Mouse (Mus musculus) embryonic stem cell, embryonic (primary cell): ENCODE results near the gene Cyp4f18.
"Not testable (repeated sequence)": the region's sequence is repeated elsewhere in the genome, so short reads cannot be mapped to it uniquely, and the experiment has no call there.

Experiments used
- CTCF ChIA-PET, 4 experiments: fragments of 300-600 bp in 2 of 4; fragments of 350-600 bp in 2 of 4; sonication (Branson Sonifier 250); formaldehyde crosslinking; loops; one replicate each; lab custom pipeline; 2022; ENCODE audit warnings: inconsistent platforms in 2 of 4; lab: Charles Lee
- POLR2A ChIA-PET, 4 experiments: fragments of 300-600 bp in 2 of 4; fragments of 350-600 bp in 2 of 4; sonication (Branson Sonifier 250); formaldehyde crosslinking; loops; one replicate each; lab custom pipeline; 2022; ENCODE audit warnings: antibody characterized with exemption in 4 of 4, inconsistent platforms in 1 of 4; lab: Charles Lee

The Cyp4f18 gene

GRCm38 (mm10) chr8:72009473-72009872 is at the start of gene Cyp4f18:
Gene Cyp4f18, minus strand, starts transcription at chr8:72009626.
- POLR2A ChIA-PET = no interaction called here
- CTCF ChIA-PET = interaction anchor here in 1 of 4 experiments (0.6 kb wide), 1 partner anchor 22 kb away, joined by 10 read pairs; no protein-coding TSS in a partner anchor

GRCm38 (mm10) chr8:72057643-72058042 is 48.2 kb upstream of the Cyp4f18 start:
- POLR2A ChIA-PET, CTCF ChIA-PET: not testable (repeated sequence)

GRCm38 (mm10) chr8:72054633-72055032 is 45.2 kb upstream of the Cyp4f18 start:
- CTCF ChIA-PET = not testable (repeated sequence)
- POLR2A ChIA-PET = interaction anchor here in 1 of 4 experiments (1.1 kb wide), 1 partner anchor 42 kb away, joined by 3 read pairs; no protein-coding TSS in a partner anchor

- ChIA-PET CTCF (no interaction called here), POLR2A (no interaction called here)
Measured at GRCm38 (mm10) chr8:72042493-72042892, 33.1 kb upstream of the Cyp4f18 start.

GRCm38 (mm10) chr8:72040918-72041317 is 31.5 kb upstream of the Cyp4f18 start, which contains the start of gene Olfr372:
Gene Olfr372, plus strand, starts transcription at chr8:72041218.
- CTCF ChIA-PET = not testable (repeated sequence)
- POLR2A ChIA-PET = interaction anchor here in 1 of 4 experiments (0.7 kb wide), 1 partner anchor 43 kb away, joined by 3 read pairs; no protein-coding TSS in a partner anchor

GRCm38 (mm10) chr8:72032926-72033325 is 23.5 kb upstream of the Cyp4f18 start:
- CTCF ChIA-PET = interaction anchor here in 1 of 4 experiments (0.6 kb wide), 1 partner anchor 255 kb away, joined by 3 read pairs; no protein-coding TSS in a partner anchor
- POLR2A ChIA-PET = not testable (repeated sequence)

- POLR2A ChIA-PET = not testable (repeated sequence)
Measured at GRCm38 (mm10) chr8:72024886-72025285, 15.5 kb upstream of the Cyp4f18 start.

GRCm38 (mm10) chr8:72019816-72020215 is 10.4 kb upstream of the Cyp4f18 start:
- ChIA-PET POLR2A (no interaction called here), CTCF (no interaction called here)

More at GRCm38 (mm10) chr8:72024886-72025285, 15.5 kb upstream of the Cyp4f18 start:
- CTCF ChIA-PET = interaction anchor here in 1 of 4 experiments (0.6 kb wide), 1 partner anchor 11 kb away, joined by 3 read pairs; no protein-coding TSS in a partner anchor

- POLR2A ChIA-PET = not testable (repeated sequence)
- CTCF ChIA-PET = interaction anchor here in 2 of 4 experiments (0.5 to 0.8 kb wide), 2 partner anchors 49 kb away, joined by 3 to 4 read pairs; no protein-coding TSS in a partner anchor
Measured at GRCm38 (mm10) chr8:72019022-72019421, 9.6 kb upstream of the Cyp4f18 start.

GRCm38 (mm10) chr8:72018141-72018540 is 8.7 kb upstream of the Cyp4f18 start:
- ChIA-PET CTCF (interaction anchor here in 1 of 4 experiments (0.8 kb wide), 1 partner anchor 50 kb away, joined by 4 read pairs; no protein-coding TSS in a partner anchor), POLR2A (no interaction called here)

GRCm38 (mm10) chr8:72017339-72017738 is 7.9 kb upstream of the Cyp4f18 start:
- POLR2A ChIA-PET = not testable (repeated sequence)
- CTCF ChIA-PET = interaction anchor here in 1 of 4 experiments (0.7 kb wide), 1 partner anchor 12 kb away, joined by 3 read pairs; no protein-coding TSS in a partner anchor

- POLR2A ChIA-PET = interaction anchor here in 1 of 4 experiments (0.6 kb wide), 1 partner anchor 90 kb away, joined by 4 read pairs; no protein-coding TSS in a partner anchor
- CTCF ChIA-PET = not testable (repeated sequence)
Measured at GRCm38 (mm10) chr8:72013506-72014228, 4.2 kb upstream of the Cyp4f18 start.

GRCm38 (mm10) chr8:72008134-72008641 is 1.2 kb downstream of the Cyp4f18 start:
- CTCF ChIA-PET = no interaction called here

GRCm38 (mm10) chr8:72006763-72007162 is 2.7 kb downstream of the Cyp4f18 start:
- POLR2A ChIA-PET = no interaction called here
- CTCF ChIA-PET = no interaction called here

More at GRCm38 (mm10) chr8:72008134-72008641, 1.2 kb downstream of the Cyp4f18 start:
- POLR2A ChIA-PET = no interaction called here

- POLR2A ChIA-PET = interaction anchor here in 1 of 4 experiments (1.2 kb wide), 2 partner anchors 34 to 93 kb away, joined by 3 to 4 read pairs; no protein-coding TSS in a partner anchor
- CTCF ChIA-PET = no interaction called here
Measured at GRCm38 (mm10) chr8:72005912-72006311, 3.5 kb downstream of the Cyp4f18 start.

GRCm38 (mm10) chr8:72002942-72003341 is 6.5 kb downstream of the Cyp4f18 start:
- CTCF ChIA-PET = interaction anchor here in 1 of 4 experiments (0.9 to 1.5 kb wide), 3 partner anchors 96 to 271 kb away, joined by 3 to 6 read pairs (median 4); no protein-coding TSS in a partner anchor
- POLR2A ChIA-PET = interaction anchor here in 2 of 4 experiments (0.6 to 1.4 kb wide), 4 partner anchors 17 to 1842 kb away, joined by 3 read pairs; partner anchors contain the start of genes Zfp617 (in 1 of the 2) and Zfp882 (in 1 of the 2)

GRCm38 (mm10) chr8:72000223-72000622 is 9.2 kb downstream of the Cyp4f18 start:
- ChIA-PET CTCF (no interaction called here), POLR2A (no interaction called here)

GRCm38 (mm10) chr8:71999434-71999833 is 10.0 kb downstream of the Cyp4f18 start:
- ChIA-PET CTCF (no interaction called here), POLR2A (interaction anchor here in 1 of 4 experiments (0.5 kb wide), 1 partner anchor 150 kb away, joined by 3 read pairs; no protein-coding TSS in a partner anchor)
